Mouse (Mus musculus): ENCODE measurements at regions not wholly inside any gene's neighbourhood (a gene's known extent, or its start where the extent isn't known, plus 50 kb on each side); places are given as distances from the start of the nearest gene placed in this dataset.

- DNase-seq (ENCODE audit: low spot score) = no peak
These were observed 55.8 kb upstream of the Pak3 start for GRCm38 (mm10) chrX:143462632-143463031.

- no peak for DNase-seq (ENCODE audit: low spot score)
These were observed 54.7 kb upstream of the Chrdl1 start for GRCm38 (mm10) chrX:143448636-143449346.

GRCm38 (mm10) chrX:143444581-143444980 lies 50.5 kb upstream of the Chrdl1 start:
- peak; percentile 9 for DNase-seq (ENCODE audit: low spot score)

Measured in urinary bladder, postnatal 14 days (tissue).